Mouse (Mus musculus) left cerebral cortex, adult 9 months (tissue): Measurements from ENCODE around the gene Dab2.
A peak's percentile ranks its signal among the peaks of the same experiment; 100 is the strongest.

Experiments used
- DNase-seq, 2 experiments: peaks; one replicate each; pipeline ENCODE4 v3.0.0; 2022; ENCODE audit warnings: low spot score in 2 of 2

Dab2 gene

DNA sequence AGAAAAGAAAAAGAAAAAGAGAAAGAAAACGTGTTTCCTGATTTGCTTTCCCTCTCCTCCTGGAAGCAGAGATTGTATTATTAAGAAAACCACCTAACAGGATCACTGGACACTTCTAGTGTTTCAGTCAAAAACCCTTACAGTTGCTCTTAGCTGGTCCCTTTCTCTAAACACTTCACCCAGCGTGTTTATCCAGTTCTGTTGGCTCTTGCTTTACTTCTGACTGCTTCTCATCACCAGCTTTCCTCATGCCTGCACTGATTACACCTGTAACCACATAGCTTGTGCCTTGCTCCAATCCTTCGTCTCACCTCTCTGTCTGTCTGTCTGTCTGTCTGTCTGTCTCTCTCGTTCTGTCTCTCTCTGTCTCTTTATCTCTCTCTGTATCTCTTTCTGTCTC lies 25.9 kb downstream of the Dab2 start:
- DNase-seq = no peak

DNA sequence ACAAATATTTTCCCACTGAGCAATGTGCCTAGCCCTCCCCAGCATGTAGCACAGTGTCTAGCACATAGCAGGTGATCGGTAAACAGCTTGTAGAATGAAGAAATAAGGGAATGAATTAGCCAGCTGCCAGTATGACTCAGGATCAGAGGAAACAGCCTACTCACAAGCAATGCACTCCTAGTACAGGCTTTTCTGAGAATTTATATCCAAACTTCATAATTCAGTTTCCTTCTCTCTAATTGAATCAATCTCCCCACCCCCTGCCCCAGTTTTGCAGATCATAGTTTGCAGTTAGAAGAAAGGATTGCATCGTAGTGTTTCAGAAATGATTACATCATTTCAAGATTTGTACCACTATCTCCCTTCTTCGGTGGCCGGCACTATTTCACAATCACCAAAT lies 26.4 kb downstream of the Dab2 start:
- DNase-seq = peak in 1 of 2 experiments; percentile 5

DNA sequence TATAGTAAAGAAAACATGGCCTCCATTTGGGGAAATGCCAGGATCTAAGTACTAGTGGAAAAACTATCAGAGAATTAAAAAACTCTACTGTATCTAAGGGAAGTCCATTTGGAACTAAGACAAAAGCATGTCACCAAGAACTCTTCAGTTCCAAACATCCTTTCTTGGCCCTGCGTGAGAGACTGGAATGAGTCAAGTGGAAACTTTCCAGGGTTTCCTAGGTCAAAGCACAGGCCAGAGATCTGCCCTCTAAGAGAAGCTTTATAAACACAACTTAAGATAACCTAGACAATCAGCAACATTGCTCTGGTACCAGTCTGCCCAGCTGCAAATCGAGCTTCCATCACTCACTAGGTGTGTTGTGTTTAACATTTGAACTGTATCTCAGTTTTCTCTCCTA lies 31.8 kb downstream of the Dab2 start:
- DNase-seq = no peak

- DNase-seq = no peak
Observed at GRCm38 (mm10) chr15:6334664-6335206, 35.1 kb downstream of the Dab2 start.

GRCm38 (mm10) chr15:6339767-6340166 lies 40.2 kb downstream of the Dab2 start:
- no peak for DNase-seq

- no peak for DNase-seq
Observed at GRCm38 (mm10) chr15:6340347-6340746, 40.8 kb downstream of the Dab2 start.

- peak in 1 of 2 experiments; percentile 11 for DNase-seq
Observed at GRCm38 (mm10) chr15:6341427-6341826, 41.8 kb downstream of the Dab2 start.

DNA sequence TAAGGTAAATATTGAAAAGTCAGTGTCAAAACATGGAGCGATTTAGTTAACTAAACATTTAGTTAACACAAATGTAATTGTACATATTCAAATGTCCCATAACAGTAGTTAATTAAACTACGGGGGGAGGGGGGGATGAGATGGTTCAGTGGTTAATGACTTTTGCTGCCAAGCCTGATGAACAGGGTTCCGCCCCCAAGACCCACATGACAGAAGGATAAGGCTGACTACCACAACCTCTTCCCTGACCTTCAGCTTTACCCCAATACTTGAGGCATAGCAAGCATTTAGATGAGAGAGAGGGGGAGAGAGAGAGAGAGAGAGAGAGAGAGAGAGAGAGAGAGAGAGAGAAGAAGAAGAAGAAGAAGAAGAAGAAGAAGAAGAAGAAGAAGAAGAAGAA lies 54.3 kb downstream of the Dab2 start:
- no peak for DNase-seq

- no peak for DNase-seq
Observed at GRCm38 (mm10) chr15:6359859-6360258, 60.3 kb downstream of the Dab2 start.

DNA sequence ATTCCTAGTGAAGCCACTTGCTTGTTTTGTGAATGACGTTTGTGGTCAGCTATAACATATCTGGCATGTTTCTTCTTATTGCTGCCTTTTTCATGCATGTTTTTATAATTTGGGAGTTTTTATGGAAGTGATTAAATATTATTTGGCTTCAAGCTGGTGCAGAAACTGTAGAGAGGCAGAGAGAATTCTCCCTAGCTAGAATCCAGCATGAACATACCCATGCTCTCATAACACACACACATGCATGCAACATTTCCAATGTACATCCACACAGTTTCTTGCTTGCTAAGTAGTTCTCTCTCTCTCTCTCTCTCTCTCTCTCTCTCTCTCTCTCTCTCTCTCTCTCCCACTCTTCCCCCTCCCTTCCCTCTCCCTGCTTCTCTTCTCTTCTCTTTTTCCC lies 70.4 kb downstream of the Dab2 start:
- DNase-seq = no peak

GRCm38 (mm10) chr15:6371486-6371885 lies 71.9 kb downstream of the Dab2 start:
- no peak for DNase-seq

DNA sequence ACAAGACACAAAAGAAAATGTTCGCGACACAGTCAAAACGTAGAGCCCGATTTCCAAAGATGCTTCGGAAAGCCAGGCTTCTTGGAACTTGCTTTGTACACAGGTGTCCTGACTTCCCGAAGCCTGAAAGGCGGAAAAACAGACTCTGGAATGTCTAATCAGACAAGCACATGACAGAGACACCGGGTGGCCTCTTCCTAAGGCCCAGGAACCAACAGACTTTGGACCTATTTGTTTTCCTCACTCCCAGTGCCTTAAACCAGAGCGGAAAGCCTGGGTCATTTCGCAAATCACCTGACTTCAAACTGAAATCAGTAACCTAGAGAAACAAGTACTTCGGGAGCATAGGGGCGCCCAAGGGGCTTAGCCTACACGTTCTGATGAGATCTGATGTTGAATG lies 75.4 kb downstream of the Dab2 start:
- no peak for DNase-seq

DNA sequence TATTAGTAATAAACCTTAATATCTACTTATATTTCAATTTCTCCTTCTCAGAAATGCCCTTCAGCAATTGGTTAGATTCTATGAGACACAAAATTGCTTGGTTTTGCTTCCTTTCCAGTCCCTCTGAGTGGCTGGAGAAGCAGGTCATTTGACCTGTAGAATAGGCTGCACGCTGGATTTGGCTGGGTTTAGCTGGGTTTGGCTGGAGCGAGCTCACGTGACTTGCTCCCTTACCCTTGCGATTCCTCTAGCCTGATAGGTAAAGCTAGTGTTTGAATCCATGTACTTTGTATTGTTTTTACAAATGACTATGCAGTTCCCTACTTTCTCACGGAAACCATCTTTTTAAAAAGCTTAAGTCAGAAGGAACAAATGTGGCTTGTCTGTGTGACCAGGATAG lies 76.4 kb downstream of the Dab2 start:
- no peak for DNase-seq

DNA sequence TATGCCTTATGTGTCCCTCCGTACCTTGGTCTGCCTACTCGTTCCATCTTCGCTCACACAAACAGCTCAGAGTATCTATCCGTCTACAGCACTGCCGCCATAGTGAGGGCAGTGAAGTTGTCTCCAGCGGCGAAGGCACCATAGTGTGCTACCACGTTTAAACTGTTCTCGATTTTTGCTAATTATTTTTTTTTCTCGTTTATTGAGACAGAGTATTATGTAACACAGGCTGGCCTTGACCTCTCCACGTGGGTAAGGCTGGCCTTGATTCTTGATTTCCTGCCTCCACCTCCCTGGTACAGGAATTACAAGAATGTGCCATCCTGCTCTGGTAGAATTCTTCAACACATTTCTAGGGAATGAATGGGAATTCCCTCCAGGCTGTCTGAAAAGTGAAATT lies 77.2 kb downstream of the Dab2 start:
- DNase-seq = no peak

GRCm38 (mm10) chr15:6384027-6384426 lies 84.4 kb downstream of the Dab2 start:
- no peak for DNase-seq

DNA sequence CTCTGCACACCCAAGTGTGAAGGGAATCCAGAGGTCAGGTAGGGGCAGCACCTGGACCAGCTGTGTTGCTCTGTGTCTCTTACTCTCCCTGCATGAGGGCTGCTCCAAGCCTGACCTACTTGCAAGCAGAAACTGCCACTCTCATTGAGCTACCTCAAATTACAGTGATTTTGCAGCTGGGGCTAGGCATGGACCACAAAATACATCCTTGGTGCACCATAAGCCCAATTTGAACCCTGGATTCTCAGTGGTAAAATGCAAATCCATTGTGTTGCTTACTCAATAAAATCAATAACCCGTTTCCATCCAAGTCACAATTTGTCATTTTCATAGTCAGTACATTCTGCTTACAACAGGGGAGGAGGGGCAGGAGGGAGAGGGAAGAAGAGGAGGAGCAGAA lies 85.7 kb downstream of the Dab2 start:
- DNase-seq = no peak

- peak; percentile 13 to 60 for DNase-seq
Observed at GRCm38 (mm10) chr15:6386159-6386951, 86.8 kb downstream of the Dab2 start.

GRCm38 (mm10) chr15:6386961-6387728 lies 87.6 kb downstream of the Dab2 start:
- no peak for DNase-seq

- DNase-seq = no peak
Observed at GRCm38 (mm10) chr15:6387729-6388070, 88.1 kb downstream of the Dab2 start.

DNA sequence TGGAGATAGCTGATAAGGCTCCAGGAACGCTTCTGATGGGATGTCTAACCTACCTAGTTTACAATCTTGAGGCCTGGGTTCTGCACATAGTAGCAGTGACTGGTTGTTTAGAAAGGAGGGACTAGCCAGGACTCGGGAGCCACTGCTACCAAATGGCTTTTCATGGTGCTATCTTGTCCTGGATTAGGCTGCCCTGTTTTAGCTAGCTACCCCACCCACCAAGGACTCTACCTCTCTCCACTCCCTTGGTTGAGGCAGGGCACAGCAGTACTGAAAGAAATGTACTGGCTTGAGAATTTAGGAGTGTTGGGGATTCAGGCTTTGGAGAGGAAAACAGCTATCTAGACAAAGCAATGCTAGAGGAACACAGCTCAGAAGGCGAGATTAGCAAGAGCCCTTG lies 88.6 kb downstream of the Dab2 start:
- DNase-seq = no peak

- DNase-seq = no peak
Observed at GRCm38 (mm10) chr15:6388631-6389030, 89.0 kb downstream of the Dab2 start.

DNA sequence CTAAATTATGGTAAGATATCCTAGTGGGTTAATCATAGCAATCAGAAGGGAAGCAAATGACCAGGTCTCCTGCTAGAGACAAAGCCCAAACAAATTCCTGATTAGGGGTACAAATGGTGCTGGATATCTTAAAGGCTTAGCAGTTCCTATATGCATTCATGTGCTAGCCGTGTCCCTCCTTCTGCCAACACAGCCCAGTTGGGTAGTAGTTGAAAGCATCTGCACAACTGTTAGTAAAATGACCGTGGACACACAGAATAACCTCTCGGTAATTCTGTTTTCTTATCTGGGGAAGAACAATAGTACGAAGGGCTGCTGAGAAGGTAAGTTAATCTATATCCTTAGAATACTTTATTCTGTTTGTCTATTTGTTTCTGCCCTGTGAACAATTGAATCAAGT lies 90.5 kb downstream of the Dab2 start:
- no peak for DNase-seq

DNA sequence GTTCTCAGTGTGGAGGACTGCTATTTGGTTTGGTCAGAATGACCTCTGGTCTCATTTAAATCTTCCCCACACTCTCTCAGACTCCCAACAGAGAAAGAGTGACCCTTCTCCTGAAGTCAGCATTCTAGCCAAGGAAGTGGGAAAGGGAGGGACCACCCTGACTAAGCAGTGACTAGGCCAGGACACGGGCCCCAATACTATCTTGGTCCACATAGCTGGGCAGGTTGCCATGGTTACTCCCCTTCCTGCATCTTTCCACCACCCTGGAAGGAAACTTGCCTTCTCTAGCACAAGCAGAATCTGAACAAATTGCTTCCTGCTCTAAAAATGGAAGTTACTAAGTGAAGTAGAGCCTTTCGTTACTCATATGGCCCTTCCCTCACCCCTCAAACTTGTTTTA lies 91.1 kb downstream of the Dab2 start:
- DNase-seq = peak in 1 of 2 experiments; percentile 12
